Mouse (Mus musculus): ENCODE results near the gene Cdk6.

The Cdk6 gene

DNA sequence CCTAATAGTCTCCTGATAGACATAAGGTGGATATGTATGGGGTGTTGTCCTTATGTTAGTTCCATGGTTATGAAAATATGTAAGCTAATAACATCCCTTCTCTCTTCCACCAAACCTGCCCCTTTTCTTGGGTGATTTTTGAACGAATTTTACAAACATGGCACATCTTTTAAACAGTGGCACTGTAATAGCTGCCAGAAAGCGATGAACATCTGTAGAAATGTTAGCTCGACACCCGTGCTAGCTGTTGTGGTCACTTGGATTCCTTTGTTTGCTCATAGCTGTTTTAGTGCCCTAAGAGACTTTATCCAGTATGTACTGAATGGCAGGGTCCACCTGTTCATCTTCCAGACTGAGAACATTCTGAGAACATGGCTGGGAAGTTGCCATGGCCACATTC, 230.0 kb downstream of the Cdk6 start, which contains the start of gene 1700109H08Rik:
Gene 1700109H08Rik, plus strand, starts transcription at position 301 of the 400 bp plus-strand sequence.
- DNase-seq (ENCODE audit: low spot score) = no peak

DNA sequence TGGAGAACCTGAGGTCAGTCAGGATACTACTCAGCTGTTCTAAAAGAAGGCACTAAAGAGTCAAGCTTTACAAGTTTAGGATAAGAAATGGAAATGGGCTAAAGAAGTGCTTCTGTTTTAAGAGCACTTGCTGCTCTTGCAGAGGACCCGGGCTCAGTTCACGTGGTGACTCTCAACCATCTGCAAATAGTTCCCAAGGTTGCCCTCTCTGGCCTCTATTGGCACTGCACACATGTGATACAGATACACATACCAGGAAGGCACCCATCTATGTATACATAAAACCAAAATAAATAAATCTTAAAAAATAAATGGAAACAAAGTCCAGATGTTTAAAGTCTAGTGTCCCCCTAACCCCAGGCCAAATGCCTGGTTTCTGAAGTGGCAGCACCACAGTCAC, 233.5 kb downstream of the Cdk6 start:
- DNase-seq (ENCODE audit: low spot score) = no peak

DNA sequence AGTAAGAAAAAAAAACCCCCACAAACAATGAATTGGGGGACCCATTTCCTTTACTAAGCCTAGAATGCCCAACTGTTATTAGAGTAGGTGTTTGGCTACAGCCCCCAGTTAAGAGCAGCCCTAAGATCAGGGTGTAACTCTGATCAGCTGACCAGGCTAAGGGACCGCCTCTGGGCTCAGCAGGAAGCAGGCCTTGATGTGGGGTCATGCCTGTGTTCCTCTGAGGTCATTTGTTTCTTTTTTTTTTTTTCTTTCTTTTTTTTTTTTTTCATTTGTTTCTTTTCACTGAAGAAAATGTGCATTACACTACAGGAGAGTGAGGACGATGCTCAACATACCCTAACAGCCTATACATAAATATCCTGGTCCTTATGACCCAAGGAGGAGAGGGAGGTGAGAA, 236.7 kb downstream of the Cdk6 start:
- DNase-seq (ENCODE audit: low spot score) = no peak

DNA sequence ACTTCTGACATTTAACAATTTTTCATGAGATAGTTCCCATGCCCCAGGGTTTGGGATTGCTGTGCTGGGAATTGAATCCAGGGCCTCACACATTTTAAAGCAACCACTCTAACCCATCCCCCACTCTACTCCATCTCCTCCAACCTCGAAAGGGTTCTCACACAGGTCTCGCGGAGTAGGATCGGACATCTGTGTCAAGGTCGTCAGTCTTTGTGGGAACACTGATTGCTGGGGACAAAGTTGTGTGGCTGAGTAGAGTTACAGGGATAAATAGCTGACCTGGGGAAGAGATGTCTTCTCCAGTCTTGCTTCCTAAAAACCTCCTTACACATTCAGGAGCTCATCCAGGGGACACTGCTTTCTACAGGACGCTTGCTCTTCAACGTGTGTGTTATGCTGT, 237.8 kb downstream of the Cdk6 start:
- no peak for DNase-seq (ENCODE audit: low spot score)
